Mouse (Mus musculus) forebrain, embryonic 15.5 days (tissue): ENCODE measurements around the gene Amy2a5. TPM values are rescaled to one million over a fixed set of nuclear protein-coding genes. Genes with fewer than 3 reads are reported as not detected.
"Not testable (repeated sequence)": the region's sequence is repeated elsewhere in the genome, so short reads cannot be mapped to it uniquely, and the experiment has no call there.

Source experiments
- ATAC-seq: fragments of 200-750 bp; cut with Nextera tagmentation; replicated peaks from 2 replicates; pipeline ENCODE4 v1.8.0; 2017; ENCODE audit warnings: mild to moderate bottlenecking, moderate TSS enrichment, moderate library complexity
- H3K27ac ChIP-seq: fragments of 300-500 bp; sonication (generic); replicated peaks from 2 replicates; pipeline ENCODE4 v1.5.1; 2015; ENCODE audit warnings: mild to moderate bottlenecking, inconsistent platforms
- H3K27me3 ChIP-seq: fragments of 300-500 bp; sonication (generic); 2 replicates; pipeline ENCODE4 v1.6.1; 2015; ENCODE audit warnings: inconsistent platforms
- H3K36me3 ChIP-seq: fragments of 300-500 bp; sonication (generic); 2 replicates; pipeline ENCODE4 v1.6.1; 2015; ENCODE audit warnings: mild to moderate bottlenecking, inconsistent platforms
- H3K4me1 ChIP-seq: fragments of 300-500 bp; sonication (generic); 2 replicates; pipeline ENCODE4 v1.6.1; 2015; ENCODE audit warnings: inconsistent platforms
- H3K4me2 ChIP-seq: fragments of 300-500 bp; sonication (generic); replicated peaks from 2 replicates; pipeline ENCODE4 v1.6.1; 2015; ENCODE audit warnings: mild to moderate bottlenecking, inconsistent platforms
- H3K4me3 ChIP-seq: fragments of 300-500 bp; sonication (generic); 2 replicates; pipeline ENCODE4 v1.5.1; 2015; ENCODE audit warnings: mild to moderate bottlenecking, inconsistent platforms
- H3K9ac ChIP-seq: fragments of 300-500 bp; sonication (generic); replicated peaks from 2 replicates; pipeline ENCODE4 v1.6.1; 2015; ENCODE audit warnings: mild to moderate bottlenecking, inconsistent platforms
- H3K9me3 ChIP-seq: fragments of 300-500 bp; sonication (generic); 2 replicates; pipeline ENCODE4 v1.6.1; 2016; ENCODE audit warnings: inconsistent platforms
- WGBS: fragments of 180-500 bp; shearing (Covaris S2); methylation state at CpG from one replicate; pipeline ENCODE4 v1.1.7; 2015; ENCODE audit warnings: mixed read lengths; 5-methylcytosine and 5-hydroxymethylcytosine counted together
- polyA plus RNA-seq: library from polyadenylated mRNA; unstranded; fragments of >200 nt; fragmentation: Nextera tagmentation; extraction: Ambion mirVana; gene quantifications from 2 replicates; pipeline ENCODE4 v1.2.1, GENCODE M21; 2015

The Amy2a5 gene
- polyA plus RNA-seq, result not detected in 2 replicates

DNA sequence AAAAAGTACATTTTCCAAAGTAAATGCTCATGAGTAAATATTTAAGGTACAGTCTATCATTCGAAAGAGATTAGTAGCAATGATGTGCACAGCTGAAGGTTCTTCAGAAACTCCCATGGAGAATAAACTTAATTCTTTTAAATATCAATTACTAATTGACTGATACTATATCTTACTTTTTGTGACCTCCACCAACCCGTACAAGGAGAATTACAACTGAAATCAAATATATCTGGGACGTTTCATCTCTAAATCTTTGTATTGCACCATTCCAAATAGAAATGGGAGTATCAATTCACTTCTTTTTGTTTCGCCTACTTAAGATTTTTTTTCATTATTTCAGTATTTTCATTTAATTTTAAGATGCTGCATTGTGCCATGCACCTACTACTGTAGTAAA lies at the start of gene Amy2a5:
Gene Amy2a5 (minus strand): TSS at position 101 of the 400 bp plus-strand sequence.
- H3K9me3 ChIP-seq, H3K4me2 ChIP-seq, H3K27ac ChIP-seq, H3K27me3 ChIP-seq, H3K4me3 ChIP-seq, ATAC-seq, H3K4me1 ChIP-seq, H3K9ac ChIP-seq, H3K36me3 ChIP-seq: not testable (repeated sequence)
- WGBS, result no CpG with 5 or more reads among the region's 4 CpGs

DNA sequence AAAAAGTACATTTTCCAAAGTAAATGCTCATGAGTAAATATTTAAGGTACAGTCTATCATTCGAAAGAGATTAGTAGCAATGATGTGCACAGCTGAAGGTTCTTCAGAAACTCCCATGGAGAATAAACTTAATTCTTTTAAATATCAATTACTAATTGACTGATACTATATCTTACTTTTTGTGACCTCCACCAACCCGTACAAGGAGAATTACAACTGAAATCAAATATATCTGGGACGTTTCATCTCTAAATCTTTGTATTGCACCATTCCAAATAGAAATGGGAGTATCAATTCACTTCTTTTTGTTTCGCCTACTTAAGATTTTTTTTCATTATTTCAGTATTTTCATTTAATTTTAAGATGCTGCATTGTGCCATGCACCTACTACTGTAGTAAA lies 32.7 kb upstream of the Amy2a5 start, which contains the start of gene Amy2a4:
Gene Amy2a4 (minus strand): TSS at position 101 of the 400 bp plus-strand sequence.
- H3K4me1 ChIP-seq, H3K4me2 ChIP-seq, H3K27ac ChIP-seq, H3K9ac ChIP-seq, H3K27me3 ChIP-seq, H3K9me3 ChIP-seq, H3K36me3 ChIP-seq, H3K4me3 ChIP-seq, ATAC-seq: not testable (repeated sequence)
- no CpG with 5 or more reads among the region's 4 CpGs for WGBS

GRCm38 (mm10) chr3:113280285-113280684 lies 21.6 kb upstream of the Amy2a5 start:
- not testable (repeated sequence) for H3K9ac ChIP-seq, H3K4me2 ChIP-seq, H3K27ac ChIP-seq, ATAC-seq, H3K4me3 ChIP-seq, H3K36me3 ChIP-seq, H3K4me1 ChIP-seq, H3K9me3 ChIP-seq, H3K27me3 ChIP-seq

DNA sequence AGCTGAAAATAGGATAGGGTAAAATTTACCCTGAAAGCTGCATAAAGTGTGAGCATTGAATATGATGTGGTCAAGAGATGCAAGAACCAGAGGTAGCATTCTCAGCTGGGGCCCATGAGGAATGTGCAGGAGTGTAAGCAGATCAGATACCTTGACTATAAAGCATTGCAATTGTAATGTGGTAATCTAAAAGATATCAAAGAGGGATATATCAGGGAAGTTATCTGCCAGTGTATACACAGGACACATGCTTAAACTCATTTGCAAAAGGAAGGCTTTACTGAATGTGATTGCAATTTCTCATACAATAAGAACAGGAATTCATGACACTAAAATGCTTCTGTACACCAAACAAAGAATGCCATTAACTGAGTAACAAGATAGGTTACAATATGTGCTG lies 20.9 kb upstream of the Amy2a5 start:
- H3K36me3 ChIP-seq, H3K4me1 ChIP-seq, H3K4me3 ChIP-seq, H3K9me3 ChIP-seq, H3K4me2 ChIP-seq, H3K27me3 ChIP-seq, ATAC-seq, H3K27ac ChIP-seq, H3K9ac ChIP-seq: not testable (repeated sequence)

DNA sequence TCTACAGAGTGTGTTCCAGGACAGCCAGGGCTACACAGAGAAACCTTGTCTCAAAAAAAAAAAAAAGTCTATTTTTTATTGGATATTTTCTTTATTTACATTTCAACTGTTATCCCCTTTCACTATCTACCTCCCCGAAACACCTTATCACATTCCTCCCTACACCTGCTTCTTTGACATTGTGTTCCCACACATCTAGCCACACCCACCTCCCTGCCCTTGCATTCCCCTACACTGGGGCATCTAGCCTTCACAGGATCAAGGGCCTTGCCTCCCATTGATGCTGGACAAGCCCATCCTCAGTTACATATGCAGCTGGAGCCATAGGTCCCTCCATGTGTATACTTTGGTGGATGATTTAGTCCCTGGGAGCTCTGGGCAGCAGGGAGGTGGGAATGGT lies 31.5 kb downstream of the Amy2a5 start:
- no peak overlapping the region for H3K4me2 ChIP-seq
- 92% methylated on average over 1 of the region's 1 CpGs for WGBS
- no peaks in the 10 kb centered on the region for H3K4me1 ChIP-seq
- H3K9ac ChIP-seq, result no peak overlapping the region
- no peaks in the 10 kb centered on the region for H3K27me3 ChIP-seq
- H3K36me3 ChIP-seq, result no peaks in the 10 kb centered on the region
- no peak overlapping the region for H3K27ac ChIP-seq
- ATAC-seq, result no peak
- no peaks in the 10 kb centered on the region for H3K9me3 ChIP-seq
- H3K4me3 ChIP-seq, result no peak overlapping the region

Other genes with a start within 250 kb of the Amy2a5 start
- gene Amy2a4, start 32.6 kb upstream of the Amy2a5 start, polyA plus RNA-seq, result not detected in 2 replicates
- not detected in 2 replicates for gene Amy2a3, start 65.2 kb upstream of the Amy2a5 start, polyA plus RNA-seq
- gene Amy2a2, start 97.8 kb upstream of the Amy2a5 start, polyA plus RNA-seq, result not detected in 2 replicates